Mouse (Mus musculus) erythroblast, embryonic 14.5 days (primary cell): Measurements from ENCODE around the gene Izumo1r.

Experiments
- GATA1 ChIP-seq: IDR thresholded peaks from 2 replicates; pipeline ENCODE4 v1.6.1; 2012; ENCODE audit warnings: low read length, inconsistent platforms, mixed read lengths
- TAL1 ChIP-seq: IDR thresholded peaks from 3 replicates; pipeline ENCODE4 v1.6.1; 2012; ENCODE audit warnings: low read length, inconsistent platforms, mixed read lengths

DNA sequence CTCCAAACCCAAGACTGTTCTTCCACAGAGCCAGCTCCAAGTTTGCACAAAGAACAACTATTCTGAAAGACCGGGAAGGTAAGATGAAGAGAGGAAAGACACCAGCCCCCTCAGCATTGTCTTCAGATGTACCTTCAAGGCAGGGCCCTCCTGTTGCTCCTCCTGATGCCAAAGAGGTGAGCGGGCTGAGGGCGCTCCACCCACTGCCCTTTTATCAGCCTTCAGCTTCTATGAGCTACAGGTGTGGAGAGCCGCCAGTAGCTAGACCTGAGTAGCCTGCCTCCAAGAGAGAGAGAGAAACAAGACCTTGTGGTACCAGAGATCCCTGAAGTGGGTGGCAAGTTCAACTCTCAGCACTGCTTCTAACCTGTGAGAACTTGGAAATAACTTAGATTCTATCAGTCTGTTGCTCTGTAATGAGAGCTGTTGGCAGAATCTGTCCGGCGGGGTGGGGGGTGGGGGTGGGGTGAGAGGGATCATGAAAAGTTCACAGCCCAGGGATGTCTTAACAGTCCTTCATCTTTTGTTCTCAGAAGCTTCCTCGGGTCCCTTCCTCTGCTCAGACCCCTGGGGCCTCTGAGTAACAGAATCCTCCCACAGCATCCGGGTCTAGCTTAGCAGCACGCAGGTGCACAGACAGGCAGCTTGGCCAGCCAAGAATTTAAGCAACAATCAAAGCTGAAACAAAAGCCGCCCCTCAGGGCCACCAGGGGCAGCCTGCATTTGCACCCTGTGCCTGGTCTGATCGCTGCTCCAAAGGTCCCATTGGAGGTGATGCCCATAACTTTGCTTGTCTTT lies at the start of gene Izumo1r:
- TF ChIP-seq GATA1 (no peak), TAL1 (no peak)
